Mouse (Mus musculus): ENCODE measurements around the gene Lmbr1.

Gene Lmbr1

DNA sequence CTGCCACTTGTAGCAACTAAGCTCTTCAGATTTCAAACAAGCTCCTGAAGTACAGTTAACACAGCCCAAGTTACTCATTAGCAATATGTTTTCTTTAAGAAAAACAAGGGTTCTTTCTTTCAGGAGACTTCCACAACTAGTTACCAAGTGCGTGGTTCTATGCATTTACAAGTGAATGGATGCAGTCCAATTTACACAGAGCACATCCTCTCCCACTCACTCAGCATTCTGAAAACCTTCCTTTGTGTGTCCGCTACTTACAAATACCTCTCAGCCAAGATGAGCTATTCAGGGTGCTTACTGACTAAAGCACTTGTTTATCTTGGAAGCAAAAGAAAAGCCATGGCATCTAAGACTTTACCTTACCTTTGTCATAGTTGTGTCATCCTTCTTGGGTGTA is 124.3 kb downstream of the Lmbr1 start:
- no peak for DNase-seq (ENCODE audit: low spot score)

DNA sequence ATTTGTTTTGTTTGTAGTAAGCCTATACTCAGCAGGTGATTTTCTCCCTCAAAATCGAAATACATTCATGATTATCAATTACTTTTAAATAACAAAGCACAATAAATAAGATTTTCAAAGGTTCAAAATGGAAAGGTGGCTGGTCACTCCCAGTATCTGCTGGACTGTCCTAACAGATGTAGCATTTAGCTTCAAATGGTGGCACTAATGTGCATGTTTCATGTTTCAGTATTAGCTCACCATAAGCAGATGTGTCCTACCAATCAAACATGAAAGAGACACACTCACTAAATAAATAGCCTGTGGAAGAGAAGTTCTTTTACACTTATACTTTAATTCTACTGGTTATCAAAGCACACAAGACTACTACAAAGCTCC is 126.7 kb downstream of the Lmbr1 start:
- no peak for DNase-seq (ENCODE audit: low spot score)

DNA sequence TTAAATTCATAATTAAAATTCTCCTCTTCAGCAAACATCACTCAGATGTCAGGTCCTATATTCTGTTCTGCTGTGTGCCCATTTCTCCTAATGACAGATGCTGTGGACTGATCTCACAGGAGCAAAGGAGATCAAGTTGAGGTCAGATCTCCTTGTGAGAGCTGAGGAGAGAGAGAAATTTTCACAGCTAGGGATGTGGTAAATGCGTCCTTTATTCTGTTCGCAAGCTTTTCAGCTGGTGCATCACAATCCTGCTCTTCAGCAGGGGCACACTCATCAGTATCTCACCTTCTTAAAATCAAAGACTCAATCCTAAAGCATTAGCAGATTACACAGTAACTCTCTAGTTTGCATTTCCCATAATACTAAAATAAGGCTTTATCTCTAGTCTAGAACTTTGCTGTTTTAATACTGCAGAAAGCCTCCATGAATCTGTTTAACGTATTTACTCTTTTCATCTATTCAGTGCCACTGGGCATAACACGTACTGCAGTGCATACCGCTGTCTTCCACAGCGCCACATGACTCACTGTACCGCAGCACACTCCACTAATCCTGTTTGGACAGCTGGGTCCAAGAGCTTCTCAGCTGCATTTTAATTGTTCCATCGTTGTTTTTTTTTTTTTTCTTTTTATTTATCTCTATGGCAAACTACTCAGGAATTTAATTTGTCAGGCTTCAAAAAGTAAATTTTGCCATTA is 127.2 kb downstream of the Lmbr1 start:
- DNase-seq (ENCODE audit: low spot score), result no peak

DNA sequence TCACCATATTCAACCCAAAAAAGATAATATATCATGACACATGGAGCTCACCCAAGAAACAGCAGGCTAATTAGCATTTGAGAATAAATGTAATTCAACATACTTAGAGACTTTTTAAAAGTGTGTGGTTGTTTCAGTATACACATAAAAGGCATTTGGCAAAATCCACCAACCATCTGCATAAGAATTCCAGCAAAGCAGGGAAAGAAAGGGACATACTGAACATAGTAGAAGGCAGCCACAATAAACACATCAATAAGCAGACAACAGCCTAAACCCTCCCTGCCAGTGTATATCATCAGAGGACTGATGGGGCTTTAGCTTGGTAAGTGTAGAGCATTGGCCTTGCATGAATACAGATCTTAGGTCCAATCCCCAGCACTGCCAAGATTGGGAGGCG is 133.4 kb downstream of the Lmbr1 start:
- peak; percentile 12 for DNase-seq (ENCODE audit: low spot score)

DNA sequence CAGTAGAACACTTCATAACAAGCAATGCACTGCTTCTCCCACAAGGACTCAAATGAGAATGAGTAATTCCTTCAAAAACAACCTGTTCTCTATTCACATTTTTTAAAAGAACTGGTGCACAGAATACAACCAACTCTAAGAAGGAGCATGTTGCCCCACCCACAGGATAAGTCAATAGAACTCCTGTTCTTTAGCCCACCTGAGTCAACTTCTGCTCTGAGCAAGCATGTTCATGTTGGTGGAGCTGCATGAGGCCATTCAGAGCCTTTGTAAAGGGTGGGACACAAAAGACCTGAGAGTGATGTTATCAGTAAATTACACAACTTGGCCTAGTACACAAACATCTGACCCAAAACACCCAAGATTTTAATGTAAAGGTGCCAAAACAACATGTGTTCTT is 139.8 kb downstream of the Lmbr1 start:
- no peak for DNase-seq (ENCODE audit: low spot score)

DNA sequence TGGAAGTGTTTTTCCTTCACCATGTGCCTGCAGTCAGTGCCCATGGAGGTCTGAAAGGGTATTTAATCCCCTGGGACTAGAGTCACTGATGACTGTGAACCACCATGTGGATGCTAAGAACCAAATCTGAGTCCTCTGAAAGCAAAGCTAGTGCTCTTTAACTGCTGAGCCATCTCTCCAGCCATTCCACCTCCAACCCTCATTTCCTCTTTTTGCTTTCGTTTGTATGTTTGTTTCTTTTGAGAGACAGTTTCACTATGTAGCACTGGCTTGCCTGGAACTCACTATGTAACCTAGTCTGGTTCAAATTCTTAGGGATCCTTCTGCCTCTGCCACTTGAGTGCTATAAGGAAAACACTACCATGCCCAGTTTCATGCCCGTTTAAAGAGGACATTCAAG is 147.7 kb downstream of the Lmbr1 start:
- DNase-seq (ENCODE audit: low spot score), result no peak

DNA sequence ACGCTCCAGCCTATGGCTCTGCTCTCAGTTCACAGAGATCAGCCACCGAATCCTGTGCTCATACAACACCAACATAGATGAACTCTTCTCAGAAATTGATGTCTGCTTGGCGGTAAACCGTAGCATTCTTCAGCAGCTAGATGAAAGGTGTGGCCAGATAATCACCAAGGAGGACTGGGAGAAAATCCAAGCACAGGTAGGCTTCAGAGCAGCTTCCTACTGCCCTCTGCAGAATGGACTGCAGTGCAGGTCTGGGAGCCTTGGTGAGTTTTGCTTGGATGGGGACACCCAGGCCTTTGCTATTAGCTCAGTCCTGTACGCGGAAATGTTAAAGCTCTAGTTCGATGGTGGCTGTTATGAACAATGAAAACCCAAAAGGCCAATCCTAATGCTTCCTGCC is 154.1 kb downstream of the Lmbr1 start:
- no peak for DNase-seq (ENCODE audit: low spot score)

DNA sequence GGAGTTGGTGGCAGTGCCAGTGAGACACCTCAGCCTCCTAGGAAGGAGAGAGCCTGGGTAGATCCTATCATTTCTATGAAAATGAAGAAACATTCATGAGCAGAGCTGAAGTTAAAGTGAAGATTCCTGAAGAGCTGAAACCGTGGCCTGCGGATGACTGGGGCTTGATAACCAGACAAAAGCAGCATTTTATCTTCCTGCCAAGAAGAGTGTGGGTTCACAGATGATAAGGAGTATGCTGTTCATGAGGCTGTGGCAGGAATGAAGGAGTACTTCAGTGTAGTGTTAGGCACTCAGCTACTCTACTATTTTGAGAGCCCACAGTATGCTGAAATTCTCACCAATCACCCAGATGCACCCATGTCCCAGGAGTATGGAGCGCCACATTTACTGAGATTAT is 160.2 kb downstream of the Lmbr1 start:
- DNase-seq (ENCODE audit: low spot score), result no peak

DNA sequence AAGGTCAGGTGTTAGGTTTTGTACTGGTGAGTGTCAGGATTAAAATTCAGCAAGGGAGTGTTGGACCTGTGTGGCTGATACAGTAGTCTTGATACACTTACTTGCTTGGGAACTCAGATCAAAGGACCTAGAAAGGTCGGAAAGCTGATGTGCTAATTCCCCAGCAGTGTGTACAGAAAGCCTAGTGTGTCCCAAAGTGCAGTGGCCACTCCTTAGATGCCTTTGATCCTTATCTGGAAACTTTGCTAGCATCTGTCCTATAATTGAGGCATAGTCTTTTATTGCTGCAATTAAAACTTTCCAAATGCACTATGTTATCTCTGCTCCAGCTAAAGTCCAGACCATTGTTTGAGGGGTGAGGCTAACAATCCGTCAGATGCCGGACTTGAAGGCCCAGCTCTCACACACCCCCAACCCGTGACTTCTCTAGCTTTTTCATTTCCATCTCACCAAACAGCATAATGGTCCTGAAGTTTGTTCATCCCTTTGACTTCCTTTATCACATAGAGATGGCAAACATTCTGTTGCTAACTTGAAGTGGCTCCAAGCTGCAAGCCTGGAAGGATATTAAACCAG is 166.1 kb downstream of the Lmbr1 start:
- DNase-seq (ENCODE audit: low spot score), result no peak

DNA sequence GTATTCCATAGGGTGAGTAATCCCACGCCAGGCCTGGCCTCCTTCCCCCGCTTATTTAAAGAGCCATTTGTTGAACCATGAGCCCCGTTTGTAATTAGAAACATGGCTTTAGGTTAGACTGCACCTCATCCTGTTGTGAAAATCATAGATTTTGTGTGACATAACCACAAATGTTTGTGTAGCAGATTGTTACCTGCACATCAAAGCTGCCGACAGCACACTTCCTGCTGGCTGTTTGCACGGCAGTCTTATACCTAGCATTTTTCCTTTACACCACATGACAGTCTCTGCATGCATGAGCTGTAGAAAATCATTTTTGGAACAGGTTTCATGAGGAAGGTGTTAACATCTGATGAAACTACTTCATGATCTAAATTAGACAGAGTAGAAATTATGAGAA is 172.5 kb downstream of the Lmbr1 start:
- no peak for DNase-seq (ENCODE audit: low spot score)

DNA sequence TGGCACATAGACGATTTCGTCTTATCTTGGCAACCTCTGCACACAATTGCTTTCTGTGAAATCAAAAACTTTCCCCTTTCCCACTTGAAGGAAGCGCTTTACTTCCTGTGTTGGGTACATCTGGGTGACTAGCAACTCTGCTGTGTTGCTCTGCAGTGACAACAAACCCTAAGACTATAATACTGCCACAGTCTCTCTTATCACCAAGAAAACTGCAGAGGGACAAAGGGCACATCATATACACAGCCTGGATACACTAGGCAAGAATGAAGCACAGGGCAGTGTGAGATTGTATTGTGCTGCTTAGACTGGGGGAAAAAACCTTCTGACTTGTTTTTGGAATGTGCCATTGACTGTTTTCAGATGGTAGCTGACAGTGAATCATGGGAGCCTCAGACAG is 178.3 kb downstream of the Lmbr1 start:
- DNase-seq (ENCODE audit: low spot score), result no peak

DNA sequence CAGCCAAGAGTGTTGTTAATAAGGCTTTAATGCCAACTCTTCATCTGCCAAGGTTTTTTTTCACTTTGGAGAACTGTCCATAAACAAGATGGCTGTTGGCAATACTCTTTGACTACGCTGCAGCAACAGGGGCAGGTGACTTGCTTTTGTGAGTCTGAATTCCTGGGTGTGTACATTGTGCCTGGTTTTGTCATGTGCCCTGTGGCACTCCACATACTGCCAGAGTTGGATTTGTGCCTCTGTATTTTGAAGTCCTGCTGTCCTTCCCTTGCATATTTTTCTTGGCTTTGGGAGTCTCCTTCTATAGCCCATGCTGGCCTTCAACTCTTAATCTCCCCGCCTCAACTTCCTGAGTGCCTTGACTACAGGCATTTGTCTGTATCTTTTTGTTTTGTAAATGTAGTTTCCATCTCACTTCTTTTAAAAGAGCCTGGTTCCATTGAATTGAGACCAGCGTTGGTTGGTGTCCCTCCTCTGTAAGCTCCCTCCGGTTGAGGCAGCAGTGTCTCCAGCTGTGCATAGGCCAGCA is 179.2 kb downstream of the Lmbr1 start:
- no peak for DNase-seq (ENCODE audit: low spot score)

DNA sequence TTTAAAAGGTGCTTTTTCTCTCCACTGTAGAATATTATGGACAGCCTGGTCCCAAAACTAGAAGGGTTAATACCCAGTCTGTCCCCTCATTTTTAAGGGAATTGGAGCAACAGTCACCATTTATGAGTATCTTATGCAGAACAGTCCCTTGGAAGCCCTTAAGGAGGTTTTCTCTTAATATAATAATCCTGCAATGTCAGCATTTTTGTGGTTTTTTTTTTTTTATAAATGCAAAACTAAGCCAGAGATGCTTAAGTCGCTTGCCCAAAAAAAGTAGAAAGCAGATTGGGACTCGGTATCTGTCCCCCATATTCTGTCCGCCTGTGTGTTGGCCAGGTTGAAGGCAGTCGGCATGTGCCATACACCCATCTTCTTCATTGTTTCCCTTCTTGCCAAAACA is 181.0 kb downstream of the Lmbr1 start:
- DNase-seq (ENCODE audit: low spot score), result no peak

DNA sequence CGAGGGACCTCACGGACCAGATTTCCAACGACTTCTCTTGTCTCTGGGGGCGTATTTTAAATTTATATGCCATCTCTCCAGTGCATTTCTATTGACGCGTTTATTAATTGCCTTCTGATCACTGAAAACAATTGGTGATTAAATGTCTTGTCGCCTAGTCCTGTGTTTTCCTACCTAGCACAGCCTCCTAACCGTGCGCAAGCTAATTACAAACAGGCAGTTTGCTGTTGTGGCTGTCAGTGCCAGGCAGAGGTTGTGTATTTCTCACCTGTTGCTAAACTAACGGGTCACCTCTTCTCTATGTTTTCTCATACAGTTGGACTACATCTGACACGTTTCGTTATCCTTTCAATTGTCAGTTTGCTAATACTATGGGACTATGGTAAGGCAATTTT is 181.9 kb downstream of the Lmbr1 start:
- no peak for DNase-seq (ENCODE audit: low spot score)

DNA sequence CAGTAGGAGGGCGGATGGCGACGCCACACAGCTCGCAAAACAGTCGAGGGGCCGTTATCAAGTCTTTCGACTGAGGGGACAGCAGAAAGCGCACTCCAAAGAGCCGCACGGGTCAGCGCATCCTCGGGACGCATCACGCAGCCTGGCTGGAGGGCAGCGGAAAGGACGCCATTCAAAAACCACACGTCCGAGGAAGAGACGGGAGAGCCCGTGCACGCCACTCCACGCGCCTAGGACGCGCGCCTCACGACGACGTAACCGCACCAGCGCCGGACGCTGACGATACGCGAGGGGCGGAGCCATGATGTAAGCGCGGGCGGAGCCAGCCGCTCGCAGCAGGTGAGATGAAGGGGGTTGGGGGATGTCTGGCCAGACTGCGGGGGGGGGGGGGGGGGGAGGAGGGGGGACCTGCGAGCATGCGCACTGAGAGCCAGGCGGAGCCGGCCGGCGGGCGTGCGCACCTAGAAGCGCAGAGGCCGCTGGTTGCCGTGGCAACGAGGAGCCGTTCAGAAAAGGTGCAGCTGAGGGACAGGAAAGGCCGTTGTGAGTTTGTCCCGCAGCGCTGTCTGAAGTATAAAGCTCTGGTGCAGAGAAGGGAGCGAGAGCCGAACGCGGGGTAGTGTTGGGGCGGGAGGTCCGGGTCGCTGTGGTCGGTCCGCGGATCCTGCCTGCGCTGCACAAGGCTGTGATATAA is 182.5 kb downstream of the Lmbr1 start, which contains the start of gene Rnf32:
Gene Rnf32, plus strand, starts transcription at position 423 of the 694 bp plus-strand sequence.
- peak; percentile 31 for DNase-seq (ENCODE audit: low spot score)

DNA sequence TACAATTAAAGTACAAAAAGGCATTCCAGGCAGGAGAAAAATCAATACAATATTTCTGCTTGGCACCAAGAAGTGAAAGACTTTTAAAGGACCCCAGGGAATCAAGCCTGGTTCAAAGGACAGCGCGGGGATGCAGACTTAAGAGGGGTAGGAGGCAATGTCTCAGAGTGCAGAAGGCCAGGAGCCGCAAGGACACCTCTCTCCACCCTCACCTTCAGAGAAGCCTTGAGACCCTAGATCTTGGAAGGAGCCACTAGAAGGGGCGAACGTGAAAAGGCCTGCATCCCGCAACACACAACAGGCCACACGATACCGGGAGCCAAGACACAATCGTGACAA is 183.0 kb downstream of the Lmbr1 start:
- no peak for DNase-seq (ENCODE audit: low spot score)

DNA sequence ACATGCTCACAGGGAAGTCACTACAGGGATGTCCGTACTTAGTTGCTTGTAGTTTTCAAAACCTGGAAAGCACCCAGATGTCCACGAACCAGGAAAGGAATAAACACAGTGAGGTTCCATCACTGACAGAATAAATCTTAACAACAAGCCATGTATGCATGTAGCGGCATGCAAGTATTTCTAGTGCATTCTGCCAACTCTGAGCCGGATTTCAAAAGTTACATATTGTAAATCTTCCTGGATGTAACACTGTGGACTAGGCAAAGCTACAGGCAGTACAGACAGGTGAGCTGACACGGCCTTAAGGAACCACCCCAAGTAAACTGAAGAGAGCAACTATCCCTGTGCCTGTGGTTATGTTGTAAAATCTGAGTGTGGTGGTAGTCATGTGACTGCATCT is 191.4 kb downstream of the Lmbr1 start:
- DNase-seq (ENCODE audit: low spot score), result no peak
